Mouse (Mus musculus) hindbrain, embryonic 15.5 days (tissue): ENCODE results near the gene Megf8. TPM values are rescaled to one million over a fixed set of nuclear protein-coding genes. Genes with fewer than 3 reads are reported as not detected.

Experiments
- ATAC-seq: fragments of 200-750 bp; cut with Nextera tagmentation; 2 replicates; pipeline ENCODE4 v1.8.0; 2017; ENCODE audit warnings: low read depth, moderate number of reproducible peaks, moderate TSS enrichment; ENCODE audit not compliant: low FRiP score
- H3K27ac ChIP-seq: fragments of 300-500 bp; sonication (generic); replicated peaks from 2 replicates; pipeline ENCODE4 v1.5.1; 2015; ENCODE audit warnings: mild to moderate bottlenecking, inconsistent platforms
- H3K27me3 ChIP-seq: fragments of 300-500 bp; sonication (generic); 2 replicates; pipeline ENCODE4 v1.6.1; 2015; ENCODE audit warnings: control low read depth, inconsistent platforms
- H3K36me3 ChIP-seq: fragments of 300-500 bp; sonication (generic); 2 replicates; pipeline ENCODE4 v1.6.1; 2015; ENCODE audit warnings: control low read depth, inconsistent platforms
- H3K4me1 ChIP-seq: fragments of 300-500 bp; sonication (generic); replicated peaks from 2 replicates; pipeline ENCODE4 v1.6.1; 2015; ENCODE audit warnings: control low read depth, inconsistent platforms
- H3K4me2 ChIP-seq: fragments of 300-500 bp; sonication (generic); 2 replicates; pipeline ENCODE4 v1.6.1; 2015; ENCODE audit warnings: moderate library complexity, mild to moderate bottlenecking, inconsistent platforms
- H3K4me3 ChIP-seq: fragments of 300-500 bp; sonication (generic); 2 replicates; pipeline ENCODE4 v1.5.1; 2015; ENCODE audit warnings: mild to moderate bottlenecking, inconsistent platforms
- H3K9ac ChIP-seq: fragments of 300-500 bp; sonication (generic); 2 replicates; pipeline ENCODE4 v1.6.1; 2015; ENCODE audit warnings: inconsistent platforms
- H3K9me3 ChIP-seq: fragments of 300-500 bp; sonication (generic); 2 replicates; pipeline ENCODE4 v1.6.1; 2016; ENCODE audit warnings: control low read depth, inconsistent platforms
- WGBS: fragments of 180-500 bp; shearing (Covaris S2); methylation state at CpG from one replicate; pipeline ENCODE4 v1.1.7; 2015; 5-methylcytosine and 5-hydroxymethylcytosine counted together
- polyA plus RNA-seq: library from polyadenylated mRNA; unstranded; fragments of >200 nt; fragmentation: Nextera tagmentation; extraction: Ambion mirVana; gene quantifications from 2 replicates; pipeline ENCODE4 v1.2.1, GENCODE M21; 2015

The Megf8 gene
- polyA plus RNA-seq, 1 experiment from 2014 or later = 23.9 TPM

DNA sequence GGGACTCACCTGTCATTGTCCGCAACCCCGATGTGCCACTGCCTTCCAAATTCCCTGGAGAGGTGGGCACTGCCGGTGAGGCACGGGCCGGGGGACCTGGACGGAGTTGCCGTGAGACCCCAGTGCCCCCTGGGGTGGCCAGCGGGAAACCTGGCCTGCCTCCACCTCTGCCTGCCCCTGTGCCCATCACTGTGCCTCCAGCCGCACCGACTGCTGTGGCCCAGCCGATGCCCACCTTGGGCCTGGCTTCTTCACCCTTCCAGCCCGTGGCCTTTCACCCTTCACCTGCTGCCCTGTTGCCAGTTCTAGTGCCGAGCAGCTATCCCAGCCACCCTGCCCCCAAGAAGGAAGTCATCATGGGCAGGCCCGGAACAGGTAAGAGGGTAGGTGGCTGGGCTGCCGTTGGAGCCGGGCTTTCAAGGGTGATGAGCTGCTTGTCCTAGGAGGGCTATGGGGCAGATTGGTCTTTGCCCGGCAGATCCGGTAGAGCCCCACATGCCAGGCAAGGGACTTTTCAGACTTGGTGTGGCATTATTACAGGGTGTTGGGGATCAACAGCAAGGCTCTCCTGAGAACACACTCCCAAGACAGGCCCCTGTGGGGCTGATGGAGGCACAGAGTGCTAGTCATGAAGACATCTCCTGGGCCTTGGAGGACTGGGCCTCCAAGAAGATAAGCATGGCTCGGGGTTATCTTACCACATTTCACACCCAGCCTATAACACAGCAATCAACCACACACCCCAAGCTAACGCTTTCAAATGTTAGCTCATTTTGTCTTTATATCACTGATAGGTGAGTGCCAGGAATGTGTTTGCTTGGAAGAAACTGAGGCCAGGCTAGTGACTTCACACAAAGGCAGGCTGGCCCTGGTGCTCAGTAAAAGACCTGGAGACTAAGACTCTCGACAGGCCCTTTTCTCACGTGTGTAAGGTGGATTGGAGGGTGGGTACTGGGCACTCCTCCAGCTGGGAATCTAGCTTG, 43.4 kb upstream of the Megf8 start:
- Histone ChIP-seq H3K27ac (no peak overlapping the region), H3K4me3 (no peak overlapping the region), H3K9ac (no peak overlapping the region), H3K27me3 (no peaks in the 10 kb centered on the region), H3K36me3 (peaks cover 24% of the 10 kb centered on the region), H3K9me3 (no peaks in the 10 kb centered on the region), H3K4me2 (no peak overlapping the region), H3K4me1 (peaks cover 65% of the 10 kb centered on the region)
- WGBS = 90% methylated on average over 22 of the region's 22 CpGs
- no peak for ATAC-seq

- peaks cover 61% of the 10 kb centered on the region for H3K4me1 ChIP-seq
- WGBS = 61% methylated on average over 5 of the region's 5 CpGs
Observed at GRCm38 (mm10) chr7:25274571-25274970, 42.4 kb upstream of the Megf8 start.

DNA sequence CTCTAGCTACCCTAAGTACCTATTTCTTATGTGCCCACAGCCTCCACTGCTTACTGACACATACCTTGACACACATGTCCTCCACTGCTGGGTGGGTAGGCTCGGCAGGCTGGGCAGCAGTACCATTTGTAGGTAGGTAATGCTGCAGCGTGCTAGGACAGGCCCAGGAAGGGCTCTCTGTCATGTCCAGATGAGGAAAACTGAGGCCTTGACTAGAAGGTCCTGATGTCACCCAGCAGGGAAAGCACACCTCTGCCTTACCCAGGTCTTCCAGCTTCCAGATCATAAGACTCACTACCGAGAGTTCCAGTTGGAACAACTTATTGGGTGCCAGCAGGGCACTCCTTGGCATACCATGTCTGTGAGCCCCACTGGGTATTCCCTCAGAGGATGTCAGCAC, 42.0 kb upstream of the Megf8 start:
- H3K4me2 ChIP-seq = no peak overlapping the region
- peaks cover 61% of the 10 kb centered on the region for H3K4me1 ChIP-seq
- no peaks in the 10 kb centered on the region for H3K9me3 ChIP-seq
- H3K27ac ChIP-seq = no peak overlapping the region
- H3K27me3 ChIP-seq = no peaks in the 10 kb centered on the region
- ATAC-seq = no peak
- WGBS = 92% methylated on average over 3 of the region's 3 CpGs
- H3K9ac ChIP-seq = peak overlapping the region; percentile 15; the same call in 1 of the 2 replicates
- no peak overlapping the region for H3K4me3 ChIP-seq
- peaks cover 24% of the 10 kb centered on the region for H3K36me3 ChIP-seq

More at GRCm38 (mm10) chr7:25274571-25274970, 42.4 kb upstream of the Megf8 start:
- Histone ChIP-seq H3K9me3 (no peaks in the 10 kb centered on the region), H3K36me3 (peaks cover 24% of the 10 kb centered on the region), H3K27ac (no peak overlapping the region), H3K9ac (peak overlapping the region; percentile 15; the same call in 1 of the 2 replicates), H3K4me3 (no peak overlapping the region), H3K4me2 (no peak overlapping the region), H3K27me3 (no peaks in the 10 kb centered on the region)
- no peak for ATAC-seq

GRCm38 (mm10) chr7:25275555-25276298, 41.2 kb upstream of the Megf8 start:
- Histone ChIP-seq H3K4me3 (no peak overlapping the region), H3K4me2 (no peak overlapping the region), H3K4me1 (peaks cover 62% of the 10 kb centered on the region), H3K9ac (no peak overlapping the region), H3K36me3 (peaks cover 24% of the 10 kb centered on the region), H3K9me3 (no peaks in the 10 kb centered on the region), H3K27me3 (no peaks in the 10 kb centered on the region), H3K27ac (no peak overlapping the region; the same call in 1 of the 2 replicates)
- no peak for ATAC-seq
- 60% methylated on average over 9 of the region's 9 CpGs for WGBS

DNA sequence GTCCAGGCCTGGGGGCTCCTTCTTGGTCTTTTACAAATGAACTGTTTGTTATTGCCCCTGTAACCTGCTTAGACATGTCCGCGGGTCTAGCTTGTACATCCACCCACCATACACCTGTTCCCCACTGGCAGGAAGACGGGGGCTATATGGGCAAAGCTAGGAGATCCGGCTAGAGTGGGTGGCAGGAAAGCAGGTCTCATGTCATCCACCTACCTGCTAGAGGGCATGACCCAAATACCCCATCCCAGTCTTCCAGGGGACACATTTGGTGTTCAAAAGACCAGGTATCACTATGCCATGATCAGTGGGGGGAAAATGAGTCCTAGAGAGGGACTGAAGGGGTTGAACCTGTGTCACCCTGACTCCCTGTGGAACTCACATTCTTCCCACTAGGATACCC, 39.6 kb upstream of the Megf8 start:
- WGBS = 88% methylated on average over 4 of the region's 4 CpGs
- Histone ChIP-seq H3K4me2 (peak overlapping the region; percentile 69), H3K36me3 (peaks cover 11% of the 10 kb centered on the region), H3K27me3 (no peaks in the 10 kb centered on the region), H3K27ac (peak overlapping the region; percentile 99), H3K9ac (peak overlapping the region; percentile 18), H3K4me3 (peak overlapping the region; percentile 59; the same call in 1 of the 2 replicates), H3K4me1 (peaks cover 72% of the 10 kb centered on the region), H3K9me3 (no peaks in the 10 kb centered on the region)
- ATAC-seq = no peak

DNA sequence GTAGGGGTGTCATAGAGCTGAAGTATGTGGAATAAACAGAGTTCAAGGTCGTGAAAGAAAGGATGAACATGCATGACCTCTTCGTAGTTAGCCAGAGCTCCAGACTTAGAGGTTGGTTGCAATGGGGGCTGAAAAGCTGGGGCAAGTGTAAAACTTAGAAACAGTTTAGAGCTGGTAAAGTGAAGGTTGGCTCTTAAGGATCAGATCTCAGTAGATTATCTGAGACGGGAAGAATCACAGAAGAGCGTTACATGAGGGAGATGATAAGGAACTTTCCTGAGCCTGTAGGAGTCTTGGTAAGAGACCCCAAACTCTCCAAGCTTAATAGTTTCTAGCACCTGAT, 39.0 kb upstream of the Megf8 start:
- peak overlapping the region; percentile 99 for H3K27ac ChIP-seq
- WGBS = 18% methylated on average over 4 of the region's 4 CpGs
- peak overlapping the region; percentile 69 for H3K4me2 ChIP-seq
- peak overlapping the region; percentile 59 for H3K4me3 ChIP-seq
- H3K36me3 ChIP-seq = peaks cover 6% of the 10 kb centered on the region; the same call in 1 of the 2 replicates
- H3K27me3 ChIP-seq = no peaks in the 10 kb centered on the region
- peaks cover 73% of the 10 kb centered on the region for H3K4me1 ChIP-seq
- ATAC-seq = no peak
- H3K9ac ChIP-seq = peak overlapping the region; percentile 18
- no peaks in the 10 kb centered on the region for H3K9me3 ChIP-seq

DNA sequence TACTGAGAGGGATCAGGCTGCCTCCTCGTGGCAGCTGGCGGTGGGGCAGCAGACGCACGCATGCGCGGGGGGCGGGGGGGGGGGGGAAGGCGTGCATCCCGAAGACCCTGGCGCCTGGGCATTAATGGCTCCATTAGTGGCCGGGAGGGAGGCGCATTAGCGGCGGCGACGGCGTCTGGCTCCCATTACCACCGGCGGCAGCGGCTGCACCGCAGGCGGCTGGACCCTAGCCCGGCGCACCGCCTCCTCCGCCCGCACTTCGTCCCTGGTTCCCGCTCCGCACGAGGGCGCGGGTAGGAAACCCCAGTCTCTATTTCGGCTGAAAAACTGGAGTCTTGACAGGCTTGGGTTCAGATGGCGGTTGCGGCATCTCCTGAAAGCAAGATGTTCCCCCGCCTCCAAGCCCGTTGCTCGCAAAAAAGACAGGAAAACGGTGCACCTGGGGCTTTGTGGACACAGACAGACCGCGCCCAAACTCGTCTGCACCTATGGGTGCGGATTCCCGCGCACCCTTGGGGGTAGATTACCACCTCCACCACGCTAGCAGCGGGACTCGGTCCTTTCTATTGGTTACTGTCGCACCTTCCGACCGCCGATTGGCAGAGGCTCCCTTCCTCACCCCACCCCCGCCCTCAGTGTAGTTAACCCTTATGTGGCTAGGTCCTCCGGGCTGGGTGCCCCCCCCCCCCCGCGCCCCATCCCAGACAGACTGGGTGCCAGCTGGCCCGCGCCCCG, 38.5 kb upstream of the Megf8 start:
- Histone ChIP-seq H3K9me3 (no peaks in the 10 kb centered on the region), H3K4me1 (peaks cover 75% of the 10 kb centered on the region), H3K4me3 (peak overlapping the region; percentile 59), H3K9ac (peak overlapping the region; percentile 81), H3K27me3 (no peaks in the 10 kb centered on the region), H3K36me3 (peaks cover under 1% of the 10 kb centered on the region; the same call in 1 of the 2 replicates), H3K27ac (peak overlapping the region; percentile 99), H3K4me2 (peak overlapping the region; percentile 69)
- peak; percentile 77 for ATAC-seq
- under 1% methylated on average over 54 of the region's 60 CpGs for WGBS

- under 1% methylated on average over 37 of the region's 49 CpGs for WGBS
- H3K4me2 ChIP-seq = peak overlapping the region; percentile 69
- H3K4me1 ChIP-seq = peaks cover 75% of the 10 kb centered on the region
- H3K36me3 ChIP-seq = no peaks in the 10 kb centered on the region
- peak overlapping the region; percentile 99 for H3K27ac ChIP-seq
- peak; percentile 61 for ATAC-seq
- H3K4me3 ChIP-seq = peak overlapping the region; percentile 59
- H3K9me3 ChIP-seq = no peaks in the 10 kb centered on the region
- peak overlapping the region; percentile 81 for H3K9ac ChIP-seq
- no peaks in the 10 kb centered on the region for H3K27me3 ChIP-seq
Observed at GRCm38 (mm10) chr7:25279076-25279860, 37.7 kb upstream of the Megf8 start.

DNA sequence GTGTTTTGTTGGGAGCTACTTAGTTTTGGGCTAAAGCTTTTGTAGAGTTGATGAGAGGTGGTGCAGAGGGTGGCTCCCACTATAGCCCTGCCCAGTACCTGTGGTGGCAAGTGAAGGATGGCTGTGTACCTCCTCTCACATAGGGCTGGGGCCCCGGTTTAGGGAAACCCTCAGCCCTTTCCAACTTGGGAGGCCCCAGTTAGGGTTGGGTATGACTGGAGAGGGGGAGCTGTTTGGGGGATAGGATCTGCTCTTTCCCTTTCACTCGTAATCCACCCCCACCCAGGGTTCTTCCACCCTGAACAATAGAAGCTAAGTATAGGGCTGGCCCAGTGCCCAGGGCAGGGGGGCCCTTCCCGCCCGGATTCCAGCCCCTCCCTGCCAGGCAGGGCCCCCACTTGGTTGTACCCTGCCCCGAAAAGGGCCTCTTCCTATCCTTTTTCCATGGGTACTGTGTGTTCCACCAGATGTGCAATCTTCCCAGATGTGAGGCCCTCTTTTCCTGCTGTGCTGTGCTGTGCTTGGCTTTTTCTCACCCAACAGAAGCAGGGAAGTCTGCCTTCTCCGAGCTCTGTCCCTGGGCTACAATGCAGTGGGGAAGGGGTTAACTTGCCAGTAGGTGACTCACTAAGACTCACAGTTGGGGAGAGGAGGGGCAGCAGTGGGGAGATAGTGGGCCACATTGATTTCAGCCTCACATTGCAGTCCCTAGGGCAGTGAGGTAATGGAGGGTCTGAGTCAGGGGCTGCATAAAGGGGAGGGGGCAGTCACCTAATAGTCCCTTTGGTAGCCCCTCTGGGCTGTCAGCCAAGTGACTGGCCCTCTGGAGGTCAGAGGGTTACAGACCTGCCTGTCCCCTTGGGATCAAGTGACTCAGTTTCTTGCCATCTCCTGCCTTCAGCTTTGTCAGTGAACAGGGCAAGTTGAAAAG, 36.8 kb upstream of the Megf8 start:
- Histone ChIP-seq H3K4me2 (peak overlapping the region; percentile 69), H3K4me1 (peaks cover 75% of the 10 kb centered on the region)
- 0% methylated on average over 6 of the region's 6 CpGs for WGBS

GRCm38 (mm10) chr7:25281166-25281733, 35.7 kb upstream of the Megf8 start:
- 16% methylated on average over 12 of the region's 12 CpGs for WGBS
- peaks cover 70% of the 10 kb centered on the region for H3K4me1 ChIP-seq

More for the DNA sequence above, 36.8 kb upstream of the Megf8 start:
- no peaks in the 10 kb centered on the region for H3K9me3 ChIP-seq
- H3K9ac ChIP-seq = peak overlapping the region; percentile 81
- peak overlapping the region; percentile 59 for H3K4me3 ChIP-seq
- H3K36me3 ChIP-seq = peaks cover 2% of the 10 kb centered on the region
- H3K27me3 ChIP-seq = no peaks in the 10 kb centered on the region
- H3K27ac ChIP-seq = peak overlapping the region; percentile 99
- ATAC-seq = peak; percentile 1; the same call in 1 of the 2 replicates

More at GRCm38 (mm10) chr7:25281166-25281733, 35.7 kb upstream of the Megf8 start:
- no peaks in the 10 kb centered on the region for H3K9me3 ChIP-seq
- H3K9ac ChIP-seq = peak overlapping the region; percentile 34
- H3K27me3 ChIP-seq = no peaks in the 10 kb centered on the region
- H3K36me3 ChIP-seq = peaks cover 13% of the 10 kb centered on the region
- peak overlapping the region; percentile 82 for H3K4me3 ChIP-seq
- H3K27ac ChIP-seq = peak overlapping the region; percentile 99
- ATAC-seq = no peak
- H3K4me2 ChIP-seq = peak overlapping the region; percentile 69
